Mouse (Mus musculus) mouse trophoblast stem cell (cell line): Measurements from ENCODE around the gene Actl10.

Experiments used
- in situ Hi-C, 2 experiments: fragments of 300-500 bp; cut with MseI, MboI; formaldehyde crosslinking; loops; 2 replicates in 1 of 2; 3 replicates in 1 of 2; pipeline ENCODE4 v1.15.1; 2025

The Actl10 gene

GRCm38 (mm10) chr2:154550937-154551336 is 639 bp upstream of the Actl10 start:
- in situ Hi-C loops: no loop called here

- in situ Hi-C loops: no loop called here
These were observed 351 bp downstream of the Actl10 start for GRCm38 (mm10) chr2:154551927-154552326.

DNA sequence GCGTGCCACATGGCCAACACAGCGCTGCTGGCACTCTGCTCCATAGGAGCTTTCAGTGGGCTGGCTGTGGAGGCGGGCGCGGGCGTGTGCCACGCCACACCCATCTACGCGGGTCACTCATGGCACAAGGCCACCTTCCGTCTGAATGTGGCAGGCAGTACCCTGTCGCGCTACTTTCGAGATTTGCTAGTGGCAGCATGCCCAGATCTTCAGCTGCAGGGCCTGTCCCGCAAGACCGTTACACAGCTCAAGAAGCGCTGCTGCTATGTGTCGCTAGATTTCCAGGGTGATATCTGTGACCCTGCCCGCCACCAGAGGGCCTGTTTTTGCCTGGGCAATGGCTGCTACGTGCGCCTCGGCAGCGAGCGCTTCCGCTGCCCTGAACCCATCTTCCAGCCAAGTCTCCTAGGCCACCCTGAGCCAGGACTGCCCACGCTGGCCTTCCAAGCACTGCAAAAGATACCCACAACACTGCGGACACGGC is 890 bp downstream of the Actl10 start:
- in situ Hi-C loops: no loop called here

DNA sequence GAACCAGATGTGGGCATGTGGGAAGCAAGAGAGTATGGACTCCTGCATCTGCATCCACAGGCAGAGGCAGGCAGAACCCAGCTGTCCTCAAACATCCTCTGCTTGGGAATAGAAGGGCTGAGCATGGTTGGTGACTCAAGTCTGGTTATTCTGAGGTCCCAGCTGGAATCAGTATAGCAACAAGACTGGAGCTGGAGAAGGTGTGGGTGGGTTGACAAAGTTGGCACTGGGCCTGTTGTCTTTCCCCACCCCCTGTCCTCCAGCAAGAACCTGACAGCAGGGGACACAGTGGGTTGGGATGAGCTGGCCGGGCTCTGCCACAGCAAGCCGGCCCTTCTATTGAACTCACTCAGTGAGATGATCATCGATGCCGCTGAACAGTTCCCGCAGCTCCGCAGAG is 3.7 kb downstream of the Actl10 start:
- in situ Hi-C loops: no loop called here

DNA sequence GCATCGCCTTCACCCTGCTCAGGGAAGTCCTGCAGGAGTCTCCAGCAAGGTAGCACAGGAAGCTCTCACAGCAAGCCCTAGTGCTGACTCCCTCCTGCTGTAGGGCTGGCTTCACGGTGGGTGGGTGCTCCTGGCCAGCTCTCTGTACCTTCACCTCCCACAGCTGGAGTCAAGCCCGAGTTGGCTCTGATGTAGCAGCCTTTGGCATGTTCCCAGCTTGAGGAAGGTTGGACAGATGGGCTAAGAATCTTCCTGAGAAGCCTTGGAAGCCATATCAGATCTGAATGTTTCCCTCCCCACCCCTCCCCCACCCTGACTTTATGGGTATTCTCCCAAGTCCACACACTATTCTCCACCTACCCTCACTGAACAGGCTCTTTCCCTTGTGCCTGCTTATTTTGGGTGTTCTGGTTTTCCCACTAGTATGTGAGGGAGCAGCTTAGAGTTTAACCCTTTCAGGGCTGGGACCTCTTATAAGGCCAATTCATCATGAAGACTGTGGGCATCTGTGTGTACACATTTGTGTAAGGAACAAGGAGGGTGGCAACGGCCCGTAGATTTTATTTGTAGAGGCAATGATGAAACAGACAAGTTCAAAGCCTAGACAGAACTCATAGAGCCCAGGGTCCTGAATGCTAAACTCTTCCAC is 5.7 kb downstream of the Actl10 start:
- in situ Hi-C loops: no loop called here

DNA sequence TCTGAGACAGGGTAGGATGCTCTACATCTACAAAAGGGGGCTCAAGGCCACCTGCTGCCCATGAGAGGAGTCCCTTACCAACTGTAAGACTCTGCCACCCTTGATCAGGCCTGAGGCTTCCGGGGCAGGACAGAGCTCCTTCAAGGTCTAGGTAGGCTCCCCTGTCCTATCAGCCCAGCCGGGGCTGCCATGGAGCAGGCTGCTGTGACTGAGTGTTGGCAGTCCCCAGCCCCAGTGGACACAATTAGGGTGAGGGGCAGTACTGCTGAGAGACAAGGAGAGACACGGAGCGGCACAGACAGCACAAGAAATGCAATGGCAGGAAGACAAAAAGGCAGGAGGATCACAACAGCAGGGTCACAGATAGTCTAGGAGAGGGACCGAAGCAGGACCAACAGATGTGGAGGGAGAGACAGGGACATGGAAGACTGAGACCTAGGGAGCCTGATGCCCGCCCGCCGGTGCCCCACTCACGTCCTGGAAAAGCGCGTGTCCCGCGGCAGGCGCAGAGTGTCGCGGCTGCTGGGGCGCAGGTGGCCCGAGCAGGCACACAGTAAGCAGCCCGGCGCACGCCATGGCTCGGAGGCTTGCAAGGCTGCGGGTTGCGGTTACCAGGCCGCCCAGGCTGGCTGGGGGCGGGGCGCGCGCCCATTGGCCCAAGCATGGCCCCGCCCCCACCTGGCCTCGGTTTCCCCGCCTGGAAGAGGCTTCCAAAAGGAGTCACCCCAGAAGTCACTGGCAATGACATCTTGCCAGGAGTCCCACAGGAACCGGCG is 6.9 kb downstream of the Actl10 start, which contains the start of gene Necab3:
Gene Necab3 (minus strand): TSS at position 627 of the 776 bp plus-strand sequence.
- in situ Hi-C loops: no loop called here

DNA sequence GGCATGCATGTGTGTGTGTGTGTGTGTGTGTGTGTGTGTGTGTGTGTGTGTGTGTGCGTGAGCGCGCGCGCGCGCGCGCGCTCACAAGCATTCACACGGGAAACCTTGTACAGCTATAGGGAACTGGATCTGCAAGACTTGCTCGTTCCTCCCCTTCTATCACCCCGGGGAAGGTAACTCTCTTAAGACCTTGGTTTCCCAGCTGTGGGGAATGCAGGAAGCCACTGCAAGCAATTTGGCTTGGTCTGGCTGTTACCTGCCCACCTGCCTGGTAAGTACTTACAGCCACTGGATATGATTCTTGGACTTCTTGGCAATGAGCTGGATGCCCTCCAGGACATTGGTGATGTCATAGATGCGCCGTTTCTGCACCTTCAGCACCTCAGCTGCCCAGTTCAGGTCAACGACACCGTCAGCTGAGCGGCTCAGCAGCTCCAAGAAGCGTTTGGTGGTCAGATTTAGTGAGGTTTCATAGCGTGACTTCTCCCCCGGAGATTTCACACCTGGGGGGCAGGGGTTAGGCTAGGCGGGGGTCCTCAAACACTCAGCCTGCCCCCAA is 12.1 kb downstream of the Actl10 start:
- in situ Hi-C loops: no loop called here

DNA sequence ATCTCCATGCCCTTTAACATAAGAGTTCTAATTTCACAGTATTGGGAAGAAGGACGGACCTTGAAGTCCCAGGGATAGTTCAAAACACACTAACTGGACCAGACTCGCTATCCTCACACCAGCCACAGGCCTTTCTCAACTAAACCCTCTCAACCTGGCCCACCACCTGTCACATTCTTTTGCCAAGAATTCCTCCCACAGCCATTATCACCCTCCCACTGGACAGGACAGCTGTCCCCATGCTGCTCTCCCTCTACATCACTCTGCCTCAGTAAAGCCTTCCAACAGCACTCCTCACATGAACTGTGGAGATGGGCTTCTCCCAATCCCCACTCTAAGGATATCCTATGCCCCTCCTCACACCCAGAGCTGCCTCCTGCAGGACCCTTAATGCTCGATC is 14.0 kb downstream of the Actl10 start:
- in situ Hi-C loops: no loop called here

- in situ Hi-C loops: no loop called here
These were observed 15.1 kb downstream of the Actl10 start for GRCm38 (mm10) chr2:154566641-154567040.

GRCm38 (mm10) chr2:154567766-154568165 is 16.2 kb downstream of the Actl10 start:
- in situ Hi-C loops: no loop called here

DNA sequence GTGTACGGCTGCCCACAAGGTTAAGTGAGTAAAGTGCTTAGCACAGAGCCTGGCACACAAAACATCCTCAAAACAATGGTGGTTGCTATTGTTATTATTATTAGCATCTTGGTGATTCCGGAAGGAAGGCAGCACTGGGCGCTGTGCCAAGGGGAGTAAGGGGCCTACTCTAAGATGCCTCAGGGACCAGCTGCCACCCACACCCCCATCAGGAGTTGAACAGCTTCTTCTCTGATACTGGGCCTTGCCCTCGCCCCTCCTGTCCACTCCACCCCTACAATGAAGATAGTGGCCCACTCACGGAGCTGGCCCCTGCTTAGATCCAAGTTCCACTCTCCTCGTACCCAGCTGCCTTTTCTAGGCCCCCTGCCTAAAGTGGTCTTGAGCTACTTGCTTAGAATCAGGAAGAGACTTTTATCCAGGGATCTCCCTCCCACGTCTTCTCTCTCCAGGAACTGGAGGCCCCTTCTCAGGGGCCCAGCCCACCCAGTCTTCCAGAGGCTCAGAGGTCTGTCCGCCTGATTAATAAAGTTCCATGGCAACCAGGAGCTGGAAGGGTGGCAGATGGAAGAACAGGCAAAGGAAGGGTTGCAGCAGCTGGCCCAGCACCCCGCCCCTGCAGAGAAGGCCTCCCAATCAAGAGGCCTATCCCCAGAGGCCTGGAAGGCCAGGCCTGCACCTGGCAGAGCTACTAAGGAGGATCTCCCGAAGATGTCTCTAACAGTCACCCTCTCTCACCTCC is 16.9 kb downstream of the Actl10 start:
- in situ Hi-C loops: no loop called here

GRCm38 (mm10) chr2:154569071-154569748 is 17.6 kb downstream of the Actl10 start:
- in situ Hi-C loops: no loop called here

GRCm38 (mm10) chr2:154569836-154570286 is 18.3 kb downstream of the Actl10 start, which contains the start of gene E2f1:
TSS of gene E2f1 (minus strand) at chr2:154569892.
- in situ Hi-C loops: no loop called here

- in situ Hi-C loops: no loop called here
These were observed 19.1 kb downstream of the Actl10 start for GRCm38 (mm10) chr2:154570666-154571065.

DNA sequence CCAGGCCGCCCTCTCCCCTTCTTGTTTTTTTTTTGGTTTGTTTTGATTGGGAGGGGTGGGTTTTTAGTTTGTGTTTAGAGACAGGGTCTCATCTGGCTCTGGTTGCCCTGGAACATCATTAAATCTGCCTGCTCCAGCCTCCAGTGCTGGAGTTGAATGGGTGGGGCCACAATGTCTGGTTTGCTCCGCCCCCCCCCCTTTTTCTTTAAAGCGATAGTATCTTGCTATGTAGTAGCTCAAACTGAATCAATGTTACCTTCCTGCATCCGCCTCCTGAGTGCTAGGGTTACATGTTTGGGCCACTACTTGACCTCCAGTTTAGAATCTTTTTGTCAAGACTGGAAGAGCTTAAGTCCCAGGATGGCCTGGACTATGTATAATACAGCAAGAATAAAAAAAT is 19.7 kb downstream of the Actl10 start:
- in situ Hi-C loops: no loop called here

DNA sequence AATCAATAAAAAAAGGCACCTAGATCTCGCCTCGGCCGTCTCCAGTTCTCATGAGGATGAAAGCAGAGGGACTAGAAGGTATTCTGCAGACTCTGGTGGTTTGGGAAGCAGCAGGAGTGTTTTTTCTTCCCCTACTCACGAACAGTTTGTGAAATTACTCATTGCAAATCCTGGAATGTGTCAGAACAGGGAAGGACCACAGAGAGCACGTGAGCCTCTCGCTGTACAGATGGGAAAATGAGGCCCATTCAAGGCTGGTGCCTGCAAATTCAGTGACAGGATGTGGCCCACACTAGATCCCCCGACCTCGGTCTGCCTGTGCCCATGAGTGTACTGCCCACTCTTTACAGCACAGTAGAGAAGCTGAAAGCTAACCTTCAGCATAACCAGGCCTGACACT is 20.4 kb downstream of the Actl10 start:
- in situ Hi-C loops: no loop called here

- in situ Hi-C loops: no loop called here
These were observed 21.4 kb downstream of the Actl10 start for GRCm38 (mm10) chr2:154572996-154573395.

- in situ Hi-C loops: no loop called here
These were observed 22.7 kb downstream of the Actl10 start for GRCm38 (mm10) chr2:154574271-154574670.

- in situ Hi-C loops: no loop called here
These were observed 25.5 kb downstream of the Actl10 start for GRCm38 (mm10) chr2:154576876-154577743.

- in situ Hi-C loops: no loop called here
These were observed 26.1 kb downstream of the Actl10 start for GRCm38 (mm10) chr2:154577744-154578067.
